Mouse (Mus musculus) gastrocnemius, adult 8-10 months (tissue): Measurements from ENCODE around the gene Car8. TPM values are rescaled to one million over a fixed set of nuclear protein-coding genes. Genes with fewer than 3 reads are reported as not detected.

ENCODE experiments used
- DNase-seq, 2 experiments: peaks; one replicate each; pipeline ENCODE4 v3.0.0; 2022; ENCODE audit warnings: low spot score in 2 of 2
- total RNA-seq, 4 experiments: library from RNA; stranded (reverse); gene quantifications; 2 replicates each; pipeline ENCODE4 v1.2.4; 2022

The Car8 gene
- 1 to 10 TPM; 1.6 to 2.8 (median 2.1) TPM for total RNA-seq

- peak in 1 of 2 experiments; percentile 4 for DNase-seq
Observed at GRCm38 (mm10) chr4:8238560-8239305, at the start of gene Car8. Gene Car8 (minus strand): TSS chr4:8239041.

GRCm38 (mm10) chr4:8284934-8285333, 46.1 kb upstream of the Car8 start:
- no peak for DNase-seq

- no peak for DNase-seq
Observed at GRCm38 (mm10) chr4:8278159-8278558, 39.3 kb upstream of the Car8 start.

- no peak for DNase-seq
Observed at GRCm38 (mm10) chr4:8249805-8250204, 11.0 kb upstream of the Car8 start.

GRCm38 (mm10) chr4:8245495-8246063, 6.7 kb upstream of the Car8 start:
- no peak for DNase-seq

GRCm38 (mm10) chr4:8245062-8245461, 6.2 kb upstream of the Car8 start:
- no peak for DNase-seq

- DNase-seq, result no peak
Observed at GRCm38 (mm10) chr4:8239699-8240098, 858 bp upstream of the Car8 start.

GRCm38 (mm10) chr4:8239306-8239670, 447 bp upstream of the Car8 start:
- DNase-seq, result no peak

- no peak for DNase-seq
Observed at GRCm38 (mm10) chr4:8232393-8233111, 6.3 kb downstream of the Car8 start.

- no peak for DNase-seq
Observed at GRCm38 (mm10) chr4:8231291-8231871, 7.5 kb downstream of the Car8 start.

- DNase-seq, result no peak
Observed at GRCm38 (mm10) chr4:8229661-8230298, 9.1 kb downstream of the Car8 start.

- no peak for DNase-seq
Observed at GRCm38 (mm10) chr4:8218941-8219340, 19.9 kb downstream of the Car8 start.

GRCm38 (mm10) chr4:8218004-8218403, 20.8 kb downstream of the Car8 start:
- no peak for DNase-seq

- DNase-seq, result no peak
Observed at GRCm38 (mm10) chr4:8217272-8217671, 21.6 kb downstream of the Car8 start.

- DNase-seq, result no peak
Observed at GRCm38 (mm10) chr4:8216551-8216950, 22.3 kb downstream of the Car8 start.

GRCm38 (mm10) chr4:8213661-8214060, 25.2 kb downstream of the Car8 start:
- DNase-seq, result no peak

- DNase-seq, result no peak
Observed at GRCm38 (mm10) chr4:8212873-8213569, 25.8 kb downstream of the Car8 start.

GRCm38 (mm10) chr4:8210452-8210851, 28.4 kb downstream of the Car8 start:
- DNase-seq, result no peak

GRCm38 (mm10) chr4:8207924-8208323, 30.9 kb downstream of the Car8 start:
- no peak for DNase-seq

GRCm38 (mm10) chr4:8206918-8207573, 31.8 kb downstream of the Car8 start:
- no peak for DNase-seq
